Mouse (Mus musculus): ENCODE data around the gene Slc9a1. TPM values are rescaled to one million over a fixed set of nuclear protein-coding genes. Genes with fewer than 3 reads are reported as not detected.
A peak's percentile ranks its signal among the peaks of the same experiment; 100 is the strongest.

Gene Slc9a1
- polyA plus RNA-seq, 1 experiment from 2014 or later: 8.3 TPM

DNA sequence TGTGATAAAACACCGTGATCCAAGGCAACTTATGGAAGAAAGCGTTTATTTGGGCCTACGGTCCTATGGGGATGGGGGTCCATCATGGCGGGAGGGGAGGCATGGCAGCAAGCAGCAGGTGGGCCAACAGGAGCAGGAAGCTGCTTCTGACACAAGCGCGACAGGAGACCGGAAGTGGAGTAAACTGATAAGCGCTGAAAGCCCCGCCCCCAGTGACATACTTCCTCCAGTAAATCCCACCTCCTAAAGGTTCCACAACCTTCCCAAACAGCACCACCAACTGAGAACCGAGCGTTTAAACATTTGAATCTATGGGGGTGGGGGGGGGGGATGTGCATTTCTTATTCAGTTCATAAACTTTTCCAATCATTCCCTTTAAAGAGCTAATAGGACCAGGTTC is 66.4 kb downstream of the Slc9a1 start:
- no peak overlapping the region for H3K27ac ChIP-seq (replicated peaks)
- H3K36me3 ChIP-seq: no peaks in the 10 kb centered on the region
- DNase-seq (ENCODE audit: low spot score): no peak
- H3K4me3 ChIP-seq: no peak overlapping the region
- H3K9me3 ChIP-seq (replicated peaks): no peaks in the 10 kb centered on the region
- H3K4me1 ChIP-seq: peaks cover 51% of the 10 kb centered on the region
- WGBS: 91% methylated on average over 11 of the region's 11 CpGs
- peaks cover 6% of the 10 kb centered on the region for H3K27me3 ChIP-seq (ENCODE audit: low read depth, poor library complexity, severe bottlenecking)

- H3K4me1 ChIP-seq: peaks cover 52% of the 10 kb centered on the region
Measured at GRCm38 (mm10) chr4:133439460-133440376, 70.2 kb downstream of the Slc9a1 start.

GRCm38 (mm10) chr4:133440377-133440795 is 70.9 kb downstream of the Slc9a1 start:
- Histone ChIP-seq H3K9me3 (replicated peaks) (no peaks in the 10 kb centered on the region), H3K27me3 (ENCODE audit: low read depth, poor library complexity, severe bottlenecking) (peaks cover 16% of the 10 kb centered on the region; the same call in 1 of the 2 replicates), H3K27ac (replicated peaks) (peak overlapping the region; percentile 89), H3K36me3 (no peaks in the 10 kb centered on the region), H3K4me1 (peaks cover 52% of the 10 kb centered on the region), H3K4me3 (peak overlapping the region; percentile 47)
- 7% methylated on average over 6 of the region's 6 CpGs for WGBS
- no peak for DNase-seq (ENCODE audit: low spot score)

More at GRCm38 (mm10) chr4:133439460-133440376, 70.2 kb downstream of the Slc9a1 start:
- WGBS: 11% methylated on average over 17 of the region's 17 CpGs
- Histone ChIP-seq H3K27ac (replicated peaks) (peak overlapping the region; percentile 89), H3K27me3 (ENCODE audit: low read depth, poor library complexity, severe bottlenecking) (peaks cover 16% of the 10 kb centered on the region; the same call in 1 of the 2 replicates), H3K4me3 (peak overlapping the region; percentile 47), H3K9me3 (replicated peaks) (no peaks in the 10 kb centered on the region), H3K36me3 (no peaks in the 10 kb centered on the region)
- DNase-seq (ENCODE audit: low spot score): peak; percentile 86

- H3K9me3 ChIP-seq (replicated peaks): no peaks in the 10 kb centered on the region
- H3K27me3 ChIP-seq (ENCODE audit: low read depth, poor library complexity, severe bottlenecking): peaks cover 16% of the 10 kb centered on the region
- no peaks in the 10 kb centered on the region for H3K36me3 ChIP-seq
- WGBS: 45% methylated on average over 3 of the region's 3 CpGs
- no peak for DNase-seq (ENCODE audit: low spot score)
- peak overlapping the region; percentile 75; the same call in 1 of the 2 replicates for H3K27ac ChIP-seq (replicated peaks)
- no peak overlapping the region for H3K4me3 ChIP-seq
- peaks cover 52% of the 10 kb centered on the region for H3K4me1 ChIP-seq
Measured at GRCm38 (mm10) chr4:133442194-133442593, 72.7 kb downstream of the Slc9a1 start.

- peak overlapping the region; percentile 75 for H3K27ac ChIP-seq (replicated peaks)
- no peaks in the 10 kb centered on the region for H3K9me3 ChIP-seq (replicated peaks)
- H3K4me3 ChIP-seq: no peak overlapping the region
- peaks cover 22% of the 10 kb centered on the region for H3K27me3 ChIP-seq (ENCODE audit: low read depth, poor library complexity, severe bottlenecking)
- H3K4me1 ChIP-seq: peaks cover 52% of the 10 kb centered on the region
- no peaks in the 10 kb centered on the region for H3K36me3 ChIP-seq
- 58% methylated on average over 5 of the region's 5 CpGs for WGBS
- DNase-seq (ENCODE audit: low spot score): no peak
Measured at GRCm38 (mm10) chr4:133443085-133443484, 73.6 kb downstream of the Slc9a1 start.

DNA sequence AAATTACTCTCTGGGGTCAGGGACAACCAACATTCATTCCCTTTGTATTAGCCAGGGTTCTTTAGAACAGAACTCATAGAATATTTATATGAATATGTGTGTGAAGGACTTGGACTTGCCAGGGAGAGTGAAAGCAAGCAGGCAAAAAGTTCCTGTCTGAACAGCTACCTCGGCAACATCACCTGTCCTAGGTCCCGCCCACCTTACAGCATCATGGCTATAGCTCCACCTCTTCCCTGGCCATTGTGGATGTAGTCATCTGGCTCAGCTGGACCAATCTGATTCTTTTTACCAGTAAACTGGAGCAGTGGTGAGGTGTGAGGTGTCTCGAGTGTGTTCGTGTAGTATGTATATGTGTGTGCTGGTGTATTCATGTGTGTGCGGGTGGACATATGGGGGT is 76.2 kb downstream of the Slc9a1 start:
- WGBS: 89% methylated on average over 5 of the region's 5 CpGs
- Histone ChIP-seq H3K4me1 (peaks cover 34% of the 10 kb centered on the region), H3K27me3 (ENCODE audit: low read depth, poor library complexity, severe bottlenecking) (peaks cover 21% of the 10 kb centered on the region), H3K27ac (replicated peaks) (no peak overlapping the region), H3K36me3 (no peaks in the 10 kb centered on the region), H3K9me3 (replicated peaks) (no peaks in the 10 kb centered on the region), H3K4me3 (no peak overlapping the region)
- DNase-seq (ENCODE audit: low spot score): no peak

DNA sequence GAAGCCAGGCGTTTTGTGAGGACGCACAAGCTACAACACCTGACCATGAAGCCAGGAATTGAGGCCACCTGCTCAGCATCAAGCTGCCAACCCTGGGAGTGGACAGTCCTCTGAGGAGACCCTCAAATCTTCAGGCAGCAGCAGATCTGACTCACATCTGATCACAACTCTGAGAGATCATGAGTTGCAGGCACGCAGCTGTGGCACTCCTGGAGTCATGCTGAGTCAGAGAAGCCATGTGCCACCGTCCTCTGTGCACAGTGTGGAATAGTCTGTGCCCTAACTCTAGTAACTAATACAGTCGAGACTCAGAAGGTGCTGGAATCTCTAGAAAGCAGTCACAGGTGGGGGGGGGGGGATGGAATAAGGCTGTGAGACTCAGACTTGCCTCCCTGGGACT is 77.9 kb downstream of the Slc9a1 start:
- Histone ChIP-seq H3K27ac (replicated peaks) (0 out of 2 replicates have a peak overlapping the region, but pooled peaks have one; percentile 17), H3K36me3 (no peaks in the 10 kb centered on the region), H3K4me1 (peaks cover 22% of the 10 kb centered on the region), H3K9me3 (replicated peaks) (no peaks in the 10 kb centered on the region), H3K4me3 (no peak overlapping the region), H3K27me3 (ENCODE audit: low read depth, poor library complexity, severe bottlenecking) (peaks cover 9% of the 10 kb centered on the region; the same call in 1 of the 2 replicates)
- WGBS: 62% methylated on average over 5 of the region's 5 CpGs
- no peak for DNase-seq (ENCODE audit: low spot score)

- Histone ChIP-seq H3K4me3 (no peak overlapping the region), H3K27me3 (ENCODE audit: low read depth, poor library complexity, severe bottlenecking) (peaks cover 9% of the 10 kb centered on the region; the same call in 1 of the 2 replicates), H3K9me3 (replicated peaks) (no peaks in the 10 kb centered on the region), H3K36me3 (no peaks in the 10 kb centered on the region), H3K4me1 (peaks cover 19% of the 10 kb centered on the region), H3K27ac (replicated peaks) (no peak overlapping the region)
- WGBS: 81% methylated on average over 11 of the region's 11 CpGs
- no peak for DNase-seq (ENCODE audit: low spot score)
Measured at GRCm38 (mm10) chr4:133447967-133448366, 78.5 kb downstream of the Slc9a1 start.

DNA sequence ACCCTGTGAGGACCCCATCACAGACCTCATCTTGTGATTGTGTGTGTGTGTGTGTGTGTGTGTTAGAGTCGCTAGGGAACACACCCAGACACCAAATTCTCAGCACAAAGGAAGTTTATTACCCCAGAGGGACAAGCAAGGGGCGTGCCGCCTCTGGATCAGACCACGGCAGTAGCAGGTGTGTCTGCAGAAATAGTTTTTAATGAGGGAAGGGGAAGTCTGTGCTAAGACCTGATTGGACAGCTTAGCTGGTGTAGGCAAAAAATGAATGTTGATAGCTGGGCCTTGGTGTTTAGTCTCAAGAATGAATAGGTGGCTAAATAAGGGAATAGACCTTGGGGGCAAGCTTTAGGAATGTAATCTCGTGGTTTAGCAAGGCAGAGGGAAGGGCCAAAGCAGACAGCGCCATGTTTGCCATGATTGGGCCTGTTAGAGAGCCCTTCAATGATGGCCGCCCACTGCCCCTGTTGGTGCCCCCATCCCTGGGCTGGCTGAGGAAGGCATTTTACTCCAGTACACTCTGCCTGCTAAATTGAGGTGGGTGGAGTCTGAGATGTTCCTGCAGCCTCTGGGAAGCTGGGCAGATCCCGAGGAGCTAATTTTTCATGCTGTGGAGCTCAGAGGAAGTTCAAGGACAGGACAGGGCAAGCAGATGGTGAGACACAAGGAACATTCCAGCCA is 79.3 kb downstream of the Slc9a1 start:
- Histone ChIP-seq H3K36me3 (no peaks in the 10 kb centered on the region), H3K9me3 (replicated peaks) (no peaks in the 10 kb centered on the region), H3K27ac (replicated peaks) (no peak overlapping the region), H3K4me1 (peaks cover 13% of the 10 kb centered on the region), H3K27me3 (ENCODE audit: low read depth, poor library complexity, severe bottlenecking) (peaks cover 9% of the 10 kb centered on the region; the same call in 1 of the 2 replicates), H3K4me3 (no peak overlapping the region)
- DNase-seq (ENCODE audit: low spot score): no peak
- WGBS: 80% methylated on average over 8 of the region's 8 CpGs

DNA sequence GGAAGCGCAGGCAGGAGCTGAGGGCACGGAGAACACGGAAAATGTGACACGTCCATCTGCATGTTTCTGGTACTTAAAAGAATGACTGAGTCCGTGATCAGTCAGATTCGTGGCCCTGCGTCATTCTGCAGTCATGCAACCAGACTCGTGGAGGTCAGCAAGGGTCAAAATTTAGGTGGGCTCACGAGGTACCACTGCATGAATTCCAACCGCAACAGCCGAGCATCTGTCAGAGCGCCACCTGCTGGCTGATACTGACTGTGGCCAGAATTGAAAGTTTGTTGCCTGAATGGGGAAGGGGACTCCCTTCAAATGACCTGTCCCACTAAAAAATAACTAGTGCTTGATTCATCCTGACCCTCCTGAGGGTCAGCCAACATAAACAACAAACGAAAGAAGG is 80.2 kb downstream of the Slc9a1 start:
- peaks cover 11% of the 10 kb centered on the region for H3K4me1 ChIP-seq
- peak; percentile 68 for DNase-seq (ENCODE audit: low spot score)
- no peaks in the 10 kb centered on the region for H3K9me3 ChIP-seq (replicated peaks)
- H3K36me3 ChIP-seq: no peaks in the 10 kb centered on the region
- H3K27ac ChIP-seq (replicated peaks): no peak overlapping the region
- 17% methylated on average over 13 of the region's 13 CpGs for WGBS
- H3K27me3 ChIP-seq (ENCODE audit: low read depth, poor library complexity, severe bottlenecking): peaks cover 9% of the 10 kb centered on the region; the same call in 1 of the 2 replicates
- H3K4me3 ChIP-seq: no peak overlapping the region

DNA sequence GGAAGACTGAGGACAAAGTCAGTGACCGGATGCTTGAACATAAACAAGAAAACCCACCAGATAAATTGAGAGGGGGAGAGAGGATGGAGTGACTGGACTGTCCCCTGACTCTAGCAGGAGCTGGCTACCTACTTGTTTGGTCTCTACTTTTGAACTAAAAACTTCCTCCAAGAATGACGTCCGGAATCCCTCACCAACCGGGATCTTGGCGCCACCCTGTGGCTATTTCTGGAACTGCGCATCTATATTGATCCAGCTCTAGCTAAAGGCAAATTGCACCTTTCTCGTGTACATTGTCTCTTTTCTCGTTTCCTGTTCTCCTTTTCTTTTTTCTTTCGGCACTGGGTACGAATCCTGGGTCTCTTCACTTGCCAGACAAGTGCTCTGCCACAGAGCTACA is 82.0 kb downstream of the Slc9a1 start:
- Histone ChIP-seq H3K9me3 (replicated peaks) (no peaks in the 10 kb centered on the region), H3K36me3 (no peaks in the 10 kb centered on the region), H3K27me3 (ENCODE audit: low read depth, poor library complexity, severe bottlenecking) (peaks cover 9% of the 10 kb centered on the region; the same call in 1 of the 2 replicates), H3K4me1 (peaks cover 11% of the 10 kb centered on the region), H3K27ac (replicated peaks) (no peak overlapping the region), H3K4me3 (no peak overlapping the region)
- 13% methylated on average over 10 of the region's 10 CpGs for WGBS
- DNase-seq (ENCODE audit: low spot score): peak; percentile 81

GRCm38 (mm10) chr4:133452433-133452832 is 82.9 kb downstream of the Slc9a1 start:
- H3K27me3 ChIP-seq (ENCODE audit: low read depth, poor library complexity, severe bottlenecking): 0 out of 2 replicates have a peak, but pooled peaks cover 9% of the 10 kb centered on the region
- peaks cover 11% of the 10 kb centered on the region for H3K4me1 ChIP-seq
- H3K9me3 ChIP-seq (replicated peaks): no peaks in the 10 kb centered on the region
- H3K27ac ChIP-seq (replicated peaks): no peak overlapping the region
- H3K36me3 ChIP-seq: no peaks in the 10 kb centered on the region
- H3K4me3 ChIP-seq: no peak overlapping the region
- no peak for DNase-seq (ENCODE audit: low spot score)
- WGBS: 84% methylated on average over 7 of the region's 7 CpGs

Data from midbrain, embryonic 10.5 days (tissue).